Mouse (Mus musculus): ENCODE results near the gene Slc25a10.
"Not testable (repeated sequence)": the region's sequence is repeated elsewhere in the genome, so short reads cannot be mapped to it uniquely, and the experiment has no call there.

The Slc25a10 gene

GRCm38 (mm10) chr11:120510375-120511030 is 18.9 kb downstream of the Slc25a10 start:
- peak; percentile 37 for DNase-seq (ENCODE audit: low spot score)

- no peak for DNase-seq (ENCODE audit: low spot score)
Observed at GRCm38 (mm10) chr11:120512790-120513453, 21.3 kb downstream of the Slc25a10 start.

- not testable (repeated sequence) for DNase-seq (ENCODE audit: low spot score)
Observed at GRCm38 (mm10) chr11:120514262-120514661, 22.6 kb downstream of the Slc25a10 start.

GRCm38 (mm10) chr11:120515611-120516010 is 24.0 kb downstream of the Slc25a10 start:
- DNase-seq (ENCODE audit: low spot score), result peak; percentile 92

- DNase-seq (ENCODE audit: low spot score), result no peak
Observed at GRCm38 (mm10) chr11:120517147-120517546, 25.5 kb downstream of the Slc25a10 start.

- DNase-seq (ENCODE audit: low spot score), result no peak
Observed at GRCm38 (mm10) chr11:120518027-120518426, 26.4 kb downstream of the Slc25a10 start.

- no peak for DNase-seq (ENCODE audit: low spot score)
Observed at GRCm38 (mm10) chr11:120518558-120518957, 26.9 kb downstream of the Slc25a10 start.

- DNase-seq (ENCODE audit: low spot score), result peak; percentile 38
Observed at GRCm38 (mm10) chr11:120519738-120520137, 28.1 kb downstream of the Slc25a10 start.

- DNase-seq (ENCODE audit: low spot score), result no peak
Observed at GRCm38 (mm10) chr11:120520498-120520897, 28.9 kb downstream of the Slc25a10 start.

- no peak for DNase-seq (ENCODE audit: low spot score)
Observed at GRCm38 (mm10) chr11:120520967-120521540, 29.4 kb downstream of the Slc25a10 start.

GRCm38 (mm10) chr11:120522581-120522980 is 30.9 kb downstream of the Slc25a10 start:
- no peak for DNase-seq (ENCODE audit: low spot score)

- no peak for DNase-seq (ENCODE audit: low spot score)
Observed at GRCm38 (mm10) chr11:120525959-120526358, 34.3 kb downstream of the Slc25a10 start.

- no peak for DNase-seq (ENCODE audit: low spot score)
Observed at GRCm38 (mm10) chr11:120527690-120528354, 36.2 kb downstream of the Slc25a10 start.

- no peak for DNase-seq (ENCODE audit: low spot score)
Observed at GRCm38 (mm10) chr11:120528903-120529302, 37.3 kb downstream of the Slc25a10 start.

- peak; percentile 50 for DNase-seq (ENCODE audit: low spot score)
Observed at GRCm38 (mm10) chr11:120530085-120530964, 38.7 kb downstream of the Slc25a10 start, which contains the start of gene Gcgr. Gcgr (plus strand) TSS chr11:120530699.

GRCm38 (mm10) chr11:120531646-120532045 is 40.0 kb downstream of the Slc25a10 start:
- DNase-seq (ENCODE audit: low spot score), result no peak

GRCm38 (mm10) chr11:120534093-120534492 is 42.5 kb downstream of the Slc25a10 start:
- no peak for DNase-seq (ENCODE audit: low spot score)

GRCm38 (mm10) chr11:120535145-120535544 is 43.5 kb downstream of the Slc25a10 start:
- no peak for DNase-seq (ENCODE audit: low spot score)

GRCm38 (mm10) chr11:120535804-120536203 is 44.2 kb downstream of the Slc25a10 start:
- DNase-seq (ENCODE audit: low spot score), result no peak

GRCm38 (mm10) chr11:120538485-120538884 is 46.8 kb downstream of the Slc25a10 start:
- no peak for DNase-seq (ENCODE audit: low spot score)

- no peak for DNase-seq (ENCODE audit: low spot score)
Observed at GRCm38 (mm10) chr11:120538955-120539284, 47.3 kb downstream of the Slc25a10 start.

Data from retina, embryonic 14.5 days (tissue).